Mouse (Mus musculus): ENCODE measurements around the gene Smcr8. TPM values are rescaled to one million over a fixed set of nuclear protein-coding genes. Genes with fewer than 3 reads are reported as not detected.

The Smcr8 gene
- total and polyA plus RNA-seq, 2 experiments from 2014 or later = 2.1 to 7.6 TPM

DNA sequence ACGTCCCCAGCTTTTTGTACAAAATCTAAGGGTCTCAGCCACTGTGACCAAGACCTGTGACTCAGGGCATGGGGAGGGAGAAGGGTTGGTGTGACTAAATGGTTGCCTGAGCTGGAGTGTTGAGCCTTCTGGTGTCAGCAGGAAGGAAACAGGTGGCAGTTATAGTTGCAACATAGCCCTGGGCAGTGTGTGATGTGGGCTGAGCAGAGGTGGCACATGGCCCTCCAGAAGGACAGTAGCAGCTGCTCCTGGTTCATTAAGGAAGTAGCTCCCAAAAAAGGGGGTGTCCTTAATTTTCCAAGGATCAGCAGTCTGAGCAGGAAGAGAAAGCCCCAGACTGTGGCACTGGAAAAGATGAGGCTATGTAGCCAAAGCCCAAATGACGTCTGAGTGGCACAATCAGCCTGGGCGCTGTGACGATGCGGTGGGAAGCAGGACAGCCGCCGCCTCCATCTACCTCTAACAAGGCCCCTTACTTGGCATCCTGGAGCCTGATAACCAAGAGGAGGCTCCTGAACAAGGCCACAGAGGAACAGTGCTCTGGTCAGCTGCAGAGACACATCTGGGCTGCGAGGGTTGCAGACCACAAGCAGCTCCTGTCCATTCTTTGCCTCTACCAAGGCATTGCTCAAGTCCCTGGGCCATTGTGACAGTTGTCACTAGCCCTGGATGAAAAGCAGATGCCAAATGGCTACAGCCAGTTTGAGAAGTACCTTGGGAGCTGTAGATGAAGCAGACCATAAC is 7.0 kb downstream of the Smcr8 start:
- TF ChIP-seq CTCF (IDR thresholded peaks at IDR 0.05; ENCODE audit: low read depth) (no peak), EP300 (IDR thresholded peaks at IDR 0.05; ENCODE audit: low read depth) (no peak)
- no peak overlapping the region for H3K4me2 ChIP-seq (ENCODE audit: low read depth, low read length)
- DNase-seq (ENCODE audit: low spot score) = no peak
- 80% methylated on average over 8 of the region's 8 CpGs for WGBS
- peaks cover 31% of the 10 kb centered on the region for H3K4me1 ChIP-seq (ENCODE audit: control insufficient read depth, insufficient read depth)
- H3K27ac ChIP-seq (ENCODE audit: low read depth) = no peak overlapping the region
- peaks cover 66% of the 10 kb centered on the region for H3K36me3 ChIP-seq (replicated peaks; ENCODE audit: control insufficient read depth, insufficient read depth, low read length)
- H3K9ac ChIP-seq (replicated peaks; ENCODE audit: low read depth, low read length) = no peak overlapping the region
- ATAC-seq (ENCODE audit: insufficient read depth, low read depth) = no peak
- H3K27me3 ChIP-seq (ENCODE audit: control insufficient read depth, insufficient read depth, low read length) = no peaks in the 10 kb centered on the region
- H3K4me3 ChIP-seq (ENCODE audit: low read depth, low read length) = no peak overlapping the region
- H3K9me3 ChIP-seq (replicated peaks; ENCODE audit: control insufficient read depth, low read length) = no peaks in the 10 kb centered on the region

- no peak overlapping the region for H3K4me3 ChIP-seq (ENCODE audit: low read depth, low read length)
- no peak overlapping the region for H3K9ac ChIP-seq (replicated peaks; ENCODE audit: low read depth, low read length)
- H3K4me1 ChIP-seq (ENCODE audit: control insufficient read depth, insufficient read depth) = no peaks in the 10 kb centered on the region
- no peak for TF ChIP-seq EP300 (IDR thresholded peaks at IDR 0.05; ENCODE audit: low read depth)
- no peak for TF ChIP-seq CTCF (IDR thresholded peaks at IDR 0.05; ENCODE audit: low read depth)
- 71% methylated on average over 1 of the region's 1 CpGs for WGBS
- H3K9me3 ChIP-seq (replicated peaks; ENCODE audit: control insufficient read depth, low read length) = no peaks in the 10 kb centered on the region
- no peaks in the 10 kb centered on the region for H3K27me3 ChIP-seq (ENCODE audit: control insufficient read depth, insufficient read depth, low read length)
- no peak overlapping the region for H3K27ac ChIP-seq (ENCODE audit: low read depth)
- ATAC-seq (ENCODE audit: insufficient read depth, low read depth) (no peak; the same call in 1 of the 2 replicates), DNase-seq (ENCODE audit: low spot score) (no peak)
- H3K4me2 ChIP-seq (ENCODE audit: low read depth, low read length) = no peak overlapping the region
- H3K36me3 ChIP-seq (replicated peaks; ENCODE audit: control insufficient read depth, insufficient read depth, low read length) = peaks cover 83% of the 10 kb centered on the region
Observed at GRCm38 (mm10) chr11:60787595-60787994, 10.3 kb downstream of the Smcr8 start.

GRCm38 (mm10) chr11:60790472-60790871 is 13.1 kb downstream of the Smcr8 start:
- Histone ChIP-seq H3K36me3 (replicated peaks; ENCODE audit: control insufficient read depth, insufficient read depth, low read length) (peaks cover 77% of the 10 kb centered on the region), H3K27me3 (ENCODE audit: control insufficient read depth, insufficient read depth, low read length) (no peaks in the 10 kb centered on the region), H3K27ac (ENCODE audit: low read depth) (no peak overlapping the region), H3K9me3 (replicated peaks; ENCODE audit: control insufficient read depth, low read length) (no peaks in the 10 kb centered on the region), H3K4me3 (ENCODE audit: low read depth, low read length) (no peak overlapping the region), H3K4me2 (ENCODE audit: low read depth, low read length) (no peak overlapping the region), H3K4me1 (ENCODE audit: control insufficient read depth, insufficient read depth) (no peaks in the 10 kb centered on the region), H3K9ac (replicated peaks; ENCODE audit: low read depth, low read length) (no peak overlapping the region)
- 72% methylated on average over 2 of the region's 2 CpGs for WGBS
- no peak for ATAC-seq (ENCODE audit: insufficient read depth, low read depth)
- TF ChIP-seq CTCF (IDR thresholded peaks at IDR 0.05; ENCODE audit: low read depth) (no peak), EP300 (IDR thresholded peaks at IDR 0.05; ENCODE audit: low read depth) (no peak)
- no peak for DNase-seq (ENCODE audit: low spot score)

- 70% methylated on average over 11 of the region's 11 CpGs for WGBS
- no peak overlapping the region for H3K4me3 ChIP-seq (ENCODE audit: low read depth, low read length)
- H3K27me3 ChIP-seq (ENCODE audit: control insufficient read depth, insufficient read depth, low read length) = no peaks in the 10 kb centered on the region
- no peak overlapping the region for H3K9ac ChIP-seq (replicated peaks; ENCODE audit: low read depth, low read length)
- H3K27ac ChIP-seq (ENCODE audit: low read depth) = peak overlapping the region; percentile 51
- peak; percentile 30 for ATAC-seq (ENCODE audit: insufficient read depth, low read depth)
- no peaks in the 10 kb centered on the region for H3K9me3 ChIP-seq (replicated peaks; ENCODE audit: control insufficient read depth, low read length)
- no peak overlapping the region for H3K4me2 ChIP-seq (ENCODE audit: low read depth, low read length)
- DNase-seq (ENCODE audit: low spot score) = no peak
- TF ChIP-seq EP300 (IDR thresholded peaks at IDR 0.05; ENCODE audit: low read depth) (no peak), CTCF (IDR thresholded peaks at IDR 0.05; ENCODE audit: low read depth) (no peak)
- H3K36me3 ChIP-seq (replicated peaks; ENCODE audit: control insufficient read depth, insufficient read depth, low read length) = peaks cover 58% of the 10 kb centered on the region
- 0 out of 2 replicates have a peak, but pooled peaks cover 4% of the 10 kb centered on the region for H3K4me1 ChIP-seq (ENCODE audit: control insufficient read depth, insufficient read depth)
Observed at GRCm38 (mm10) chr11:60796342-60796741, 19.0 kb downstream of the Smcr8 start.

GRCm38 (mm10) chr11:60799977-60800376 is 22.7 kb downstream of the Smcr8 start:
- Histone ChIP-seq H3K4me1 (ENCODE audit: control insufficient read depth, insufficient read depth) (0 out of 2 replicates have a peak, but pooled peaks cover 4% of the 10 kb centered on the region), H3K27me3 (ENCODE audit: control insufficient read depth, insufficient read depth, low read length) (no peaks in the 10 kb centered on the region), H3K27ac (ENCODE audit: low read depth) (no peak overlapping the region), H3K4me3 (ENCODE audit: low read depth, low read length) (no peak overlapping the region), H3K9ac (replicated peaks; ENCODE audit: low read depth, low read length) (no peak overlapping the region), H3K36me3 (replicated peaks; ENCODE audit: control insufficient read depth, insufficient read depth, low read length) (peaks cover 47% of the 10 kb centered on the region), H3K9me3 (replicated peaks; ENCODE audit: control insufficient read depth, low read length) (no peaks in the 10 kb centered on the region), H3K4me2 (ENCODE audit: low read depth, low read length) (no peak overlapping the region)
- DNase-seq (ENCODE audit: low spot score) (no peak), ATAC-seq (ENCODE audit: insufficient read depth, low read depth) (no peak)
- TF ChIP-seq EP300 (IDR thresholded peaks at IDR 0.05; ENCODE audit: low read depth) = no peak
- no peak for TF ChIP-seq CTCF (IDR thresholded peaks at IDR 0.05; ENCODE audit: low read depth)
- 82% methylated on average over 4 of the region's 4 CpGs for WGBS
